Mouse (Mus musculus): ENCODE data around the gene Tmem30b.

DNA sequence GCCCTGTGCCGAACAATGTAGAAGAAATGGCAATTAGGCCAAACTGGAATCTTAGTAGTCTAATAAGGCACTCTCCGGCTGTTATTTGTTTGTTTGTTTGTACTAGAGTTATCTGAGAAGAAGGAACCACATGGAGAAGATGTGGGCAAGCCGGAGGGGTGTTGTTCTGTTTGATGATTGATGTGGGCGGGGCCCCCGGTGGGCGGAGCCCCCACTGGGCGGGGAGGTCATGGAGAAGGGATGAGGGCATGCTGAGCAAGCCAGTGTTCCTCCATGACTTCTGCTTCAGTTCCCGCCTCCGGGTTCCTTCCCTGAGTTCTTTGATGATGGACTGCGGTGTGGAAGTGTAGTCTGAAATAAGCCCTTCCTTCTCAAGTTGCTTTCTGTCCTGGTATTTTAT is 1.5 kb upstream of the Tmem30b start:
- TF ChIP-seq CTCF (IDR thresholded peaks at IDR 0.05; ENCODE audit: borderline replicate concordance, insufficient read depth, low read depth, low read length) (no peak), POLR2A (IDR thresholded peaks at IDR 0.05; ENCODE audit: borderline replicate concordance, insufficient read depth, low read length) (no peak)

All from cerebellum, adult 2 months (tissue).